Mouse (Mus musculus) lung, postnatal 0 days (tissue): ENCODE measurements at regions not wholly inside any gene's neighbourhood (a gene's known extent, or its start where the extent isn't known, plus 50 kb on each side); places are given as distances from the start of the nearest gene placed in this dataset.
A peak's percentile ranks its signal among the peaks of the same experiment; 100 is the strongest.
"Not testable (repeated sequence)": the region's sequence is repeated elsewhere in the genome, so short reads cannot be mapped to it uniquely, and the experiment has no call there.

Experiments used
- ATAC-seq: fragments of 200-750 bp; cut with Nextera tagmentation; 2 replicates; pipeline ENCODE4 v1.8.0; 2017; ENCODE audit warnings: moderate library complexity
- DNase-seq: peaks from one replicate; pipeline ENCODE4 v3.0.0-alpha.2; 2016; ENCODE audit warnings: low spot score
- H3K27ac ChIP-seq: fragments of 300-500 bp; sonication (generic); 2 replicates; pipeline ENCODE4 v1.5.1; 2014; ENCODE audit warnings: antibody characterized with exemption, mild to moderate bottlenecking, low read length, mixed read lengths
- H3K27me3 ChIP-seq: fragments of 300-500 bp; sonication (generic); replicated peaks from 2 replicates; pipeline ENCODE4 v1.6.1; 2014; ENCODE audit warnings: low read length, mixed read lengths; ENCODE audit not compliant: insufficient read depth
- H3K36me3 ChIP-seq: fragments of 300-500 bp; sonication (generic); 2 replicates; pipeline ENCODE4 v1.6.1; 2014; ENCODE audit warnings: low read length, mixed read lengths; ENCODE audit not compliant: insufficient read depth
- H3K4me1 ChIP-seq: fragments of 300-500 bp; sonication (generic); 2 replicates; pipeline ENCODE4 v1.6.1; 2014; ENCODE audit warnings: antibody characterized with exemption, low read depth, low read length, mixed read lengths; ENCODE audit not compliant: insufficient read depth
- H3K4me2 ChIP-seq: fragments of 300-500 bp; sonication (generic); replicated peaks from 2 replicates; pipeline ENCODE4 v1.6.1; 2014; ENCODE audit warnings: low read depth, mild to moderate bottlenecking, low read length, moderate library complexity, mixed read lengths
- H3K4me3 ChIP-seq: fragments of 300-500 bp; sonication (generic); 2 replicates; pipeline ENCODE4 v1.5.1; 2014; ENCODE audit warnings: low read depth, low read length
- H3K9ac ChIP-seq: fragments of 300-500 bp; sonication (generic); replicated peaks from 2 replicates; pipeline ENCODE4 v1.6.1; 2014; ENCODE audit warnings: low read depth, mild to moderate bottlenecking
- H3K9me3 ChIP-seq: fragments of 300-500 bp; sonication (generic); 2 replicates; pipeline ENCODE4 v1.6.1; 2016; ENCODE audit warnings: low read length, mixed read lengths
- CTCF ChIP-seq: IDR thresholded peaks from 2 replicates; pipeline ENCODE4 v1.5.1; 2016; ENCODE audit warnings: antibody characterized with exemption, mild to moderate bottlenecking
- EP300 ChIP-seq: IDR thresholded peaks from 2 replicates; pipeline ENCODE4 v1.6.1; 2016; ENCODE audit warnings: antibody characterized with exemption, mild to moderate bottlenecking, control low read depth
- WGBS: fragments of 180-500 bp; shearing (Covaris S2); extraction: QIAGEN DNeasy Blood & Tissue Kit; methylation state at CpG from one replicate; pipeline ENCODE4 v1.1.7; 2014; 5-methylcytosine and 5-hydroxymethylcytosine counted together

GRCm38 (mm10) chr8:86252696-86253355, 327.7 kb downstream of the Abcc12 start:
- Histone ChIP-seq H3K4me2 (no peak overlapping the region), H3K9me3 (no peaks in the 10 kb centered on the region), H3K9ac (no peak overlapping the region), H3K4me3 (no peak overlapping the region), H3K36me3 (no peaks in the 10 kb centered on the region), H3K27ac (no peak overlapping the region), H3K27me3 (no peaks in the 10 kb centered on the region), H3K4me1 (no peaks in the 10 kb centered on the region)
- TF ChIP-seq CTCF (no peak), EP300 (0 out of 2 replicates have a peak, but pooled peaks have one; percentile 29)
- 48% methylated on average over 4 of the region's 4 CpGs for WGBS
- DNase-seq: peak; percentile 7
- no peak for ATAC-seq

GRCm38 (mm10) chr8:86234696-86235095, 345.8 kb downstream of the Abcc12 start:
- H3K4me1 ChIP-seq: no peaks in the 10 kb centered on the region
- WGBS: 75% methylated on average over 4 of the region's 4 CpGs
- DNase-seq (no peak), ATAC-seq (no peak)
- H3K27ac ChIP-seq: no peak overlapping the region
- TF ChIP-seq CTCF (no peak), EP300 (no peak)
- no peaks in the 10 kb centered on the region for H3K27me3 ChIP-seq
- H3K4me2 ChIP-seq: no peak overlapping the region
- H3K9ac ChIP-seq: no peak overlapping the region
- H3K4me3 ChIP-seq: no peak overlapping the region
- no peaks in the 10 kb centered on the region for H3K36me3 ChIP-seq
- no peaks in the 10 kb centered on the region for H3K9me3 ChIP-seq

- not testable (repeated sequence) for H3K27ac ChIP-seq, H3K4me2 ChIP-seq, H3K9me3 ChIP-seq, H3K27me3 ChIP-seq, H3K36me3 ChIP-seq, H3K9ac ChIP-seq, H3K4me1 ChIP-seq, ATAC-seq, DNase-seq, H3K4me3 ChIP-seq
- TF ChIP-seq CTCF: peak; percentile 24
- 84% methylated on average over 6 of the region's 6 CpGs for WGBS
Observed at GRCm38 (mm10) chr8:86231994-86232393, 348.5 kb downstream of the Abcc12 start.

- no peaks in the 10 kb centered on the region for H3K9me3 ChIP-seq
Observed at GRCm38 (mm10) chr8:86224851-86225250, 355.6 kb downstream of the Abcc12 start.

GRCm38 (mm10) chr8:86222715-86223114, 357.8 kb downstream of the Abcc12 start:
- Histone ChIP-seq H3K27ac (no peak overlapping the region), H3K9ac (no peak overlapping the region), H3K4me2 (no peak overlapping the region), H3K4me1 (no peaks in the 10 kb centered on the region), H3K36me3 (no peaks in the 10 kb centered on the region), H3K27me3 (no peaks in the 10 kb centered on the region), H3K9me3 (no peaks in the 10 kb centered on the region), H3K4me3 (no peak overlapping the region)
- no peak for TF ChIP-seq EP300
- TF ChIP-seq CTCF: no peak
- ATAC-seq (no peak), DNase-seq (no peak)
- 86% methylated on average over 7 of the region's 7 CpGs for WGBS

More at GRCm38 (mm10) chr8:86224851-86225250, 355.6 kb downstream of the Abcc12 start:
- Histone ChIP-seq H3K9ac (no peak overlapping the region), H3K4me2 (no peak overlapping the region), H3K4me3 (no peak overlapping the region), H3K4me1 (no peaks in the 10 kb centered on the region), H3K36me3 (no peaks in the 10 kb centered on the region), H3K27ac (no peak overlapping the region), H3K27me3 (no peaks in the 10 kb centered on the region)
- 56% methylated on average over 4 of the region's 4 CpGs for WGBS
- DNase-seq (no peak), ATAC-seq (no peak)
- no peak for TF ChIP-seq CTCF
- no peak for TF ChIP-seq EP300

GRCm38 (mm10) chr8:86222228-86222627, 358.3 kb downstream of the Abcc12 start:
- no peaks in the 10 kb centered on the region for H3K36me3 ChIP-seq
- 96% methylated on average over 4 of the region's 4 CpGs for WGBS
- H3K27me3 ChIP-seq: no peaks in the 10 kb centered on the region
- DNase-seq: no peak
- ATAC-seq: no peak
- H3K4me1 ChIP-seq: no peaks in the 10 kb centered on the region
- no peak for TF ChIP-seq CTCF
- TF ChIP-seq EP300: no peak
- no peak overlapping the region for H3K9ac ChIP-seq
- H3K9me3 ChIP-seq: no peaks in the 10 kb centered on the region
- no peak overlapping the region for H3K4me2 ChIP-seq
- no peak overlapping the region for H3K4me3 ChIP-seq
- H3K27ac ChIP-seq: no peak overlapping the region

- Histone ChIP-seq H3K4me3 (no peak overlapping the region), H3K9ac (no peak overlapping the region), H3K4me2 (no peak overlapping the region), H3K27me3 (no peaks in the 10 kb centered on the region), H3K27ac (no peak overlapping the region), H3K36me3 (no peaks in the 10 kb centered on the region), H3K4me1 (no peaks in the 10 kb centered on the region), H3K9me3 (no peaks in the 10 kb centered on the region)
- ATAC-seq: no peak
- no peak for DNase-seq
- WGBS: 91% methylated on average over 8 of the region's 8 CpGs
- no peak for TF ChIP-seq EP300
- no peak for TF ChIP-seq CTCF
Observed at GRCm38 (mm10) chr8:86214399-86214798, 366.1 kb downstream of the Abcc12 start.
